In genomic region chr3:83996086-83996485, GRCm38 (mm10) we compare ENCODE assay signal across 18 mouse cellular contexts. TPM values are rescaled to one million over a fixed set of nuclear protein-coding genes. Genes with fewer than 3 reads are reported as not detected.
DNase-seq lines count a peak whose midpoint lies in the region; ATAC-seq lines count a peak whose summit lies in the region.
"Had no signal": no experiment of that assay in that cellular context is flagged by ENCODE, and none has a peak within 500 bp of the region (broad histone marks: within the 10 kb centered on the region; RNA-seq: fewer than 3 reads in every experiment).

No protein-coding gene starts in this region.

- H3K27ac ChIP-seq in midbrain, embryonic 13.5 days = peak overlapping the region; percentile 52
- H3K27ac ChIP-seq in midbrain, embryonic 16.5 days (ENCODE audit: low read length) = no peak overlapping the region
- H3K27ac ChIP-seq in kidney, embryonic 16.5 days (ENCODE audit: low read length) = no peak overlapping the region
- H3K27ac ChIP-seq: stomach, embryonic 15.5 days had no signal

- intact Hi-C loops in heart, postnatal 14 days (cut with DNase I) = loop anchor here (5.0 kb wide), 1 partner anchor 41 kb away; no protein-coding TSS in a partner anchor

- no peak for ATAC-seq in midbrain, embryonic 13.5 days
- no peak for ATAC-seq in midbrain, embryonic 16.5 days
- no peak for ATAC-seq in kidney, embryonic 16.5 days (ENCODE audit: low FRiP score, low TSS enrichment)
- ATAC-seq: hindbrain, postnatal 0 days; Patski had no signal

- no peak overlapping the region for H3K4me2 ChIP-seq in midbrain, embryonic 13.5 days (replicated peaks)
- H3K4me2 ChIP-seq in midbrain, embryonic 16.5 days (ENCODE audit: low read length) = no peak overlapping the region
- H3K4me2 ChIP-seq in kidney, embryonic 16.5 days (replicated peaks; ENCODE audit: low read depth, low read length) = no peak overlapping the region
- H3K4me2 ChIP-seq: liver, embryonic 11.5 days; stomach, embryonic 15.5 days had no signal

- no peaks in the 10 kb centered on the region for H3K27me3 ChIP-seq in midbrain, embryonic 13.5 days
- no peaks in the 10 kb centered on the region for H3K27me3 ChIP-seq in midbrain, embryonic 16.5 days (ENCODE audit: control insufficient read depth, insufficient read depth, low read depth, low read length)
- H3K27me3 ChIP-seq in kidney, embryonic 16.5 days (ENCODE audit: insufficient read depth, low read length) = no peaks in the 10 kb centered on the region
- H3K27me3 ChIP-seq: Patski; stomach, embryonic 15.5 days had no signal

- peak; percentile 35 for DNase-seq in adrenal gland, adult 2 months
- no peak for DNase-seq in adrenal gland, postnatal 4 days (ENCODE audit: low spot score in 2 of 2)
- DNase-seq in heart, adult 9 months (ENCODE audit: low spot score in 2 of 2) = peak; percentile 21 to 41
- DNase-seq in heart, postnatal 14 days = no peak
- no peak for DNase-seq in ovary, postnatal 10 days (ENCODE audit: low spot score)
- DNase-seq: cerebellum, postnatal 10 days; embryo, embryonic 11 days; kidney, adult 18-20 months; kidney, postnatal 36 days; right cerebral cortex, adult 18-20 months; spleen, adult 18-20 months had no signal

- 44% methylated on average over 6 of the region's 6 CpGs for WGBS in midbrain, embryonic 13.5 days
- 41% methylated on average over 6 of the region's 6 CpGs for WGBS in midbrain, embryonic 16.5 days
- 74% methylated on average over 6 of the region's 6 CpGs for WGBS in kidney, embryonic 16.5 days

- no peaks in the 10 kb centered on the region for H3K9me3 ChIP-seq in midbrain, embryonic 13.5 days
- no peaks in the 10 kb centered on the region for H3K9me3 ChIP-seq in midbrain, embryonic 16.5 days (replicated peaks; ENCODE audit: control insufficient read depth, low read length, poor library complexity, severe bottlenecking)
- H3K9me3 ChIP-seq in kidney, embryonic 16.5 days (ENCODE audit: low read length) = no peaks in the 10 kb centered on the region
- H3K9me3 ChIP-seq: stomach, embryonic 15.5 days had no signal

- no peak overlapping the region for H3K4me3 ChIP-seq in midbrain, embryonic 13.5 days (replicated peaks)
- H3K4me3 ChIP-seq in midbrain, embryonic 16.5 days (ENCODE audit: low read depth, low read length) = no peak overlapping the region
- H3K4me3 ChIP-seq in kidney, embryonic 16.5 days (ENCODE audit: low read length) = no peak overlapping the region
- H3K4me3 ChIP-seq: stomach, embryonic 15.5 days had no signal

- H3K9ac ChIP-seq in midbrain, embryonic 13.5 days (replicated peaks) = no peak overlapping the region
- H3K9ac ChIP-seq in midbrain, embryonic 16.5 days (ENCODE audit: low read depth, low read length) = no peak overlapping the region
- H3K9ac ChIP-seq in kidney, embryonic 16.5 days (replicated peaks; ENCODE audit: low read length) = no peak overlapping the region
- H3K9ac ChIP-seq: stomach, embryonic 15.5 days had no signal

- peaks cover 70% of the 10 kb centered on the region for H3K4me1 ChIP-seq in midbrain, embryonic 13.5 days (replicated peaks)
- H3K4me1 ChIP-seq in midbrain, embryonic 16.5 days (ENCODE audit: control insufficient read depth, insufficient read depth, low read length) = peaks cover 37% of the 10 kb centered on the region
- H3K4me1 ChIP-seq in kidney, embryonic 16.5 days (ENCODE audit: insufficient read depth, low read length) = peaks cover 37% of the 10 kb centered on the region

- H3K36me3 ChIP-seq in midbrain, embryonic 13.5 days = no peaks in the 10 kb centered on the region
- no peaks in the 10 kb centered on the region for H3K36me3 ChIP-seq in midbrain, embryonic 16.5 days (ENCODE audit: control insufficient read depth, insufficient read depth, low read length)
- no peaks in the 10 kb centered on the region for H3K36me3 ChIP-seq in kidney, embryonic 16.5 days (ENCODE audit: insufficient read depth, low read length)
- H3K36me3 ChIP-seq: stomach, embryonic 15.5 days had no signal

RNA-seq across cellular contexts. Expression of gene Tmem131l, which starts 43.9 kb away (rescaled TPM):
- total RNA-seq in adrenal gland, adult 2 months (2021) = 10 to 100 TPM; 25.9 to 26.6 TPM
- 43.8 and 48.2 TPM in 2 replicates for polyA plus RNA-seq in adrenal gland, adult 2 months (2012; rRNA removed)
- 10 to 100 TPM; 77.1 to 81.0 TPM for total RNA-seq in adrenal gland, postnatal 4 days (2021)
- total RNA-seq in heart, postnatal 14 days (2021) = 10 to 100 TPM; 31.4 to 33.6 TPM
- 81.1 and 91.8 TPM in 2 replicates for polyA plus RNA-seq in midbrain, embryonic 13.5 days (2015; fragmentation: Nextera tagmentation; extraction: Ambion mirVana)
- 53.8 and 64.8 TPM in 2 replicates for polyA plus RNA-seq in midbrain, embryonic 16.5 days (2015; fragmentation: Nextera tagmentation; extraction: Ambion mirVana)
- polyA plus RNA-seq in kidney, embryonic 16.5 days (2015; fragmentation: Nextera tagmentation; extraction: Ambion mirVana) = 33.5 and 35.1 TPM in 2 replicates

Comparison
In these comparisons a context has a peak if more than half of its experiments do, and no peak if none do; other contexts are left out.
1. DNase-seq: peak in adrenal gland, adult 2 months (single experiment) and heart, adult 9 months (2 of 2); none in adrenal gland, postnatal 4 days (0 of 2), heart, postnatal 14 days (0 of 2) and ovary, postnatal 10 days (single experiment).